Mouse (Mus musculus): ENCODE measurements around the gene Ovol1.

DNA sequence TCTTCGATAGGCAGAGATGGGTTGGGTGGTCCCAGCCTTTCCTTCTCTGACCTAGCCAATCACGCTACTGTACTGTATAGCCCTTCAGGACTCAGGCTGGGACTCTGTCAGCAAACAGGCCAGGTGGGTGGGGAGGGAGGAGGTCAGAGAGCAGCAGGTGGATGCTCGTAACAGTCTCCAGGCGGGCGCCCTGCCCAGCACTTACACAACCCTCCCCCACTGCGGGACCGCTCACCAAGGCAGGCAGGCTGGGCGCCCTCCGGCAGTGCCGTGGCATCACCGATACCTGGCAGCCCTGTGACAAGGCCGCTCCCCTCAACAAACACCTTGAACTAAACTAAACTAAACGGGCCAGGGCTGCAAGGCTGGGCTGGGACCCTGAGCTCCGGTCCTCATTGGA, 6.2 kb downstream of the Ovol1 start:
- TF ChIP-seq POLR2A (IDR thresholded peaks at IDR 0.05; ENCODE audit: borderline replicate concordance, control insufficient read depth, low read depth, low read length) (no peak), CTCF (IDR thresholded peaks at IDR 0.05; ENCODE audit: control insufficient read depth, insufficient read depth, low read length) (no peak)

All from bone marrow, adult 2 months (tissue).